Mouse (Mus musculus) heart, adult 2 months (tissue): ENCODE measurements around the gene Hist2h3b.

ENCODE experiments used
- CTCF ChIP-seq: fragments of 200-600 bp; IDR thresholded peaks from 2 replicates; pipeline ENCODE4 v1.8.1; 2022; ENCODE audit warnings: antibody characterized with exemption, mild to moderate bottlenecking, moderate library complexity
- POLR2A ChIP-seq: fragments of 200-500 bp; IDR thresholded peaks from 2 replicates; pipeline ENCODE4 v1.6.1; 2011; ENCODE audit warnings: mild to moderate bottlenecking, low read depth, low read length, control low read depth; ENCODE audit not compliant: insufficient read depth

DNA sequence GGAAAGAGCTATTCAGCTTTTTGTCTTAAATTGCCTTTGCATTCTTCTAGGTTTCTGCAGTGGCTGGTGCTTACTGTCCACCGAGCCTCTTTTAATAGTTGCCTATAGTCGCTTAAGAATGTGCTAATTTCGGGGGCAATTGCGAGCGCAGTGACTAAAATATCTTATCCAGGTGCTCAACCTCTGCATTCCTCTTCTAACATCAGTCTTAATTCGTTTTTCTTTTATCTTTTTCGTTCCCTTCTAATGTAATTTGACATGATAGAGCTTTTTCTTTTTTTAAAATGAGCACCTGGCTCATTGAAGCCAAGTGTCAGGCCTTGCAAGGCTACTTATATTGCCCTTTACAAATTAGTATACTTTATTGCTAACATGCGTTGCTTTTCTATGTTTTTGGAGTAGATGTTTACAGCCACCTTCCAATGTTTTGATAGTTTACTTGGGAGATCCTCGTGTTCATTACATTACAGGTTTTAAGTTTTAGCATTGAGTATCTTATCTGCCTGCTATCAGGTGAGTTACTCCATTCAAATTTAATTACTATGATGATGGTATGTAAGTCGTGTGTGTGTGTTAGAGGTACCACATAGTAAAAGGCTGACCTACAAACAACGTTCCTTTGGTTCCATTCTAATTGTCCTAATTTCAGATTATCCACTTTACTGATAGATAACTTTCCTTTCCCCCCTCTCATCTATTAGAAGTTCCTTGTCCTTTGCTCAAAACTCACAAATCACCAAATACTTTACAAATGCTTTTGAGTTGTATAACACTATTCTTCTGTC, 20.9 kb upstream of the Hist2h3b start:
- TF ChIP-seq CTCF (no peak), POLR2A (no peak)
